Mouse (Mus musculus) embryonic facial prominence, embryonic 13.5 days (tissue): ENCODE results near the gene Mier3. TPM values are rescaled to one million over a fixed set of nuclear protein-coding genes. Genes with fewer than 3 reads are reported as not detected.

ENCODE experiments used
- ATAC-seq: fragments of 200-750 bp; cut with Nextera tagmentation; 2 replicates; pipeline ENCODE4 v1.8.0; 2017; ENCODE audit warnings: low read depth; ENCODE audit not compliant: insufficient number of reproducible peaks, insufficient read depth, low FRiP score, low TSS enrichment
- H3K27ac ChIP-seq: fragments of 300-500 bp; sonication (generic); 2 replicates; pipeline ENCODE4 v1.5.1; 2015; ENCODE audit warnings: moderate library complexity, mild to moderate bottlenecking, inconsistent platforms
- H3K27me3 ChIP-seq: fragments of 300-500 bp; sonication (generic); 2 replicates; pipeline ENCODE4 v1.6.1; 2015; ENCODE audit warnings: mild to moderate bottlenecking, inconsistent platforms
- H3K36me3 ChIP-seq: fragments of 300-500 bp; sonication (generic); 2 replicates; pipeline ENCODE4 v1.6.1; 2015; ENCODE audit warnings: mild to moderate bottlenecking, inconsistent platforms
- H3K4me1 ChIP-seq: fragments of 300-500 bp; sonication (generic); 2 replicates; pipeline ENCODE4 v1.6.1; 2015; ENCODE audit warnings: inconsistent platforms
- H3K4me2 ChIP-seq: fragments of 300-500 bp; sonication (generic); 2 replicates; pipeline ENCODE4 v1.6.1; 2015; ENCODE audit warnings: moderate library complexity, mild to moderate bottlenecking, inconsistent platforms
- H3K4me3 ChIP-seq: fragments of 300-500 bp; sonication (generic); 2 replicates; pipeline ENCODE4 v1.5.1; 2015; ENCODE audit warnings: mild to moderate bottlenecking, inconsistent platforms
- H3K9ac ChIP-seq: fragments of 300-500 bp; sonication (generic); 2 replicates; pipeline ENCODE4 v1.6.1; 2015; ENCODE audit warnings: mild to moderate bottlenecking, inconsistent platforms
- H3K9me3 ChIP-seq: fragments of 300-500 bp; sonication (generic); 2 replicates; pipeline ENCODE4 v1.6.1; 2016; ENCODE audit warnings: inconsistent platforms
- WGBS: fragments of 180-500 bp; shearing (Covaris S2); methylation state at CpG from one replicate; pipeline ENCODE4 v1.1.7; 2015; ENCODE audit warnings: mixed read lengths; 5-methylcytosine and 5-hydroxymethylcytosine counted together
- polyA plus RNA-seq: library from polyadenylated mRNA; unstranded; fragments of >200 nt; fragmentation: Nextera tagmentation; extraction: Ambion mirVana; gene quantifications from 2 replicates; pipeline ENCODE4 v1.2.1, GENCODE M21; 2015

Mier3 gene
- 22.9 and 29.7 TPM in 2 replicates for polyA plus RNA-seq

DNA sequence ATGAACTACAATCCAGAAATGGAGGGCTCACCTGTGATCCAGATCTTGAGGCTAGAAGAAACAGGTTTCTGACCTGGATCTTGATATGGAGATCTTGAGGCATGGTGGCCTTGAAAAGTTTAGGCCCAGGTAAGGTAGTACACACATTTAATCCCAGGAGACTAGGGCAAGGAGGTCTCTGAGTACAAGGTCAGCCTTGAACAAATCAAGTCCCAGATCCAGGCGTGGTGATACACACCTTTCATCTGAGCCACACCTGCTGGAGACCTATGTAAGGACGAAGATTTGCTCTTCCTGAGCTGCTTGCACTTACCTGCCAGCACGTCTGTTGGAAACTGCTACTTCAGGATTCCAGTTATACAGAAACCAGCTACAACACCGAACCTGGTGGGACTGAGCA is at the start of gene Mier3:
Gene Mier3 (plus strand): TSS at position 301 of the 400 bp plus-strand sequence.
- Histone ChIP-seq H3K27me3 (0 out of 2 replicates have a peak, but pooled peaks cover 4% of the 10 kb centered on the region), H3K9ac (no peak within 1 kb of the TSS), H3K4me3 (no peak within 1 kb of the TSS), H3K4me2 (no peak within 1 kb of the TSS), H3K27ac (no peak within 1 kb of the TSS), H3K4me1 (0 out of 2 replicates have a peak, but pooled peaks cover 3% of the 10 kb centered on the region), H3K36me3 (no peaks in the 10 kb centered on the region), H3K9me3 (no peaks in the 10 kb centered on the region)
- ATAC-seq = no peak
- 85% methylated on average over 4 of the region's 4 CpGs for WGBS

DNA sequence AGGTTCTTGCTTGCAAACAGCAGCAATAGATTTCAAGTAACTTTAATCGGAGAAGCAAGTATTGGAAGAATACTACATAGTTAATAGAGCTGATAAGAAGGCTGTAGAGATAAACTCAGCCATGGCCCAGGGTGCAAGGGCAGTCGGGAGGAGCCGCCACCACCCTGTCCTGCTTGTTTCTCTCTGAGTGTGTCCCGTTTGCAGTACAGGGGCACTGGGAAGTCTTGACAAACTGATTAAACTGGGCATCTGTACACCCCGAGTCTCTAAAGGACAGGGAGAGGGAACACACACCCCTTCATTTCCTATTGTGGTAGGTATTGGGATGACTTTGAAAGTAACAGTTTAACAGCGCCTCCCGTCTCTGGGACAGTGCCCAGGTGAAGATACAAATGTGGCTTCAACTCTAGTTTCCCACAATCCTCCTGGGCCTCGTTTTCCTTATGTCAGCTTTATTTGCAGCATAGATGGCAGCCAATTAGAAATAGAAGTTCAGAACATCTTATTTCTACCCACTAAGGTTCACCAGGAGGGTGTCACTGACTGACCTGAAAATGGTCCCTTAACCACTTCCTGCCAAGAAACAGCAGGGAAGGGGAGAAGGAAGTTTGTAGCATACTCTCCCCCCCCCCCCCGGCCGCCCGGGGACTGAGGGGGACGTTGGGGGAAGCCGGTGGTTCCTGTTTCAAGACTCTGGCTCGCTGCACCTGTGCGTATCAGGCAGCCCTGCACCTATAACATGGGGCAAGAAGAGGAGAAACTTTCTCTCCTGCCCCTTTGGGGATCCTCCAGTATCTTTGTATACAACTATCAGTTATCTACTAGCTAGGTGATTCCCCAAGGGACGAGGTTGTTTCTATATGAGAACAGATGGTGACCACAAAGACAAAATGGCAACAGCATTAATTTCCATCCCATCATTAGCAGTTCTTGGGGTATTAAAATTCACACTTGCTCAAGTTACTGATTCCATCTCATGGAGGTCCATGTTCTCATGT is 46.3 kb upstream of the Mier3 start:
- WGBS = 81% methylated on average over 15 of the region's 16 CpGs
- no peak for ATAC-seq
- H3K4me3 ChIP-seq = no peak overlapping the region
- peaks cover 5% of the 10 kb centered on the region; the same call in 1 of the 2 replicates for H3K9me3 ChIP-seq
- no peaks in the 10 kb centered on the region for H3K27me3 ChIP-seq
- no peaks in the 10 kb centered on the region for H3K36me3 ChIP-seq
- H3K27ac ChIP-seq = no peak overlapping the region
- H3K9ac ChIP-seq = no peak overlapping the region
- H3K4me1 ChIP-seq = no peaks in the 10 kb centered on the region
- H3K4me2 ChIP-seq = no peak overlapping the region

DNA sequence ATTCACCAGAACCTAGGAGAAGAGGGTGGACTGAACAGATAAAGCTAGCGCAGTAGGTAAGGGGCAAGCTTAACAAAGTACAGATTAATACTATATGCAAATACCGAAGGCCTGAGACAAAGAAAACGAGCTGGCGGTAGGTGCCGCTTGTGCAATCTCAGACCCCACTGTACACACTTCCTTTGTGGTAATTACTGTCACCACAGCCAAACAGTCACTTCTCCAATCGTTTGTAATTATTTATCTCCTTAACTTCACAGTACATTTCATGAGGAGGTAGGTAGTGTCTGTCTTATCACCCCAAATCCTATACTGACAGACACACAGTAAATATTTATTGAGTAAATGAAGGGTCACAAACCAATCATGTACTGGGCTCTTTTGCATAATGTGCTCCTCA is 40.5 kb upstream of the Mier3 start:
- H3K9ac ChIP-seq = no peak overlapping the region
- 88% methylated on average over 6 of the region's 6 CpGs for WGBS
- H3K4me2 ChIP-seq = no peak overlapping the region
- no peak overlapping the region for H3K27ac ChIP-seq
- H3K4me1 ChIP-seq = no peaks in the 10 kb centered on the region
- H3K36me3 ChIP-seq = no peaks in the 10 kb centered on the region
- no peak for ATAC-seq
- H3K4me3 ChIP-seq = no peak overlapping the region
- no peaks in the 10 kb centered on the region for H3K27me3 ChIP-seq
- H3K9me3 ChIP-seq = peaks cover 5% of the 10 kb centered on the region; the same call in 1 of the 2 replicates

DNA sequence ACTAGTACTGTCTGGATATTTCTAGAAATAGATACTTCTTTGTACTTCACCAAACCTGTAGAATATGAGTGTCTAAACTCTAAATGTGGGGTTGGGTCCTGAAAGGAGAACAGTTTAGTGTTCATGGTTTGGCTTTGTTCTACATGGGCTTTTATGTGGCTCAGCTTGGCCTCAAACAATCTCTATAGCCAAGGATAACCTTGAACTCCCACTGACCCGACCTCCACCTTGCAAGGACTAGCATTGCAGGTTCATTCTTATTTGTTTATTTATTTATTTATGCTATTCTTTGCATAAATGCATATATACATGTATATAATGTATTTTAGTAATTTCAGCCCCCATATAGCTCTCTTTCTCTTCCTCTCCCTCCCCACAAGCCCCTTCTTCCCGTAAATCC is 37.1 kb upstream of the Mier3 start:
- no peak overlapping the region for H3K4me2 ChIP-seq
- no peaks in the 10 kb centered on the region for H3K36me3 ChIP-seq
- H3K27me3 ChIP-seq = no peaks in the 10 kb centered on the region
- no peak for ATAC-seq
- no peaks in the 10 kb centered on the region for H3K9me3 ChIP-seq
- H3K4me1 ChIP-seq = no peaks in the 10 kb centered on the region
- no peak overlapping the region for H3K4me3 ChIP-seq
- 60% methylated on average over 2 of the region's 2 CpGs for WGBS
- H3K27ac ChIP-seq = no peak overlapping the region
- no peak overlapping the region for H3K9ac ChIP-seq

DNA sequence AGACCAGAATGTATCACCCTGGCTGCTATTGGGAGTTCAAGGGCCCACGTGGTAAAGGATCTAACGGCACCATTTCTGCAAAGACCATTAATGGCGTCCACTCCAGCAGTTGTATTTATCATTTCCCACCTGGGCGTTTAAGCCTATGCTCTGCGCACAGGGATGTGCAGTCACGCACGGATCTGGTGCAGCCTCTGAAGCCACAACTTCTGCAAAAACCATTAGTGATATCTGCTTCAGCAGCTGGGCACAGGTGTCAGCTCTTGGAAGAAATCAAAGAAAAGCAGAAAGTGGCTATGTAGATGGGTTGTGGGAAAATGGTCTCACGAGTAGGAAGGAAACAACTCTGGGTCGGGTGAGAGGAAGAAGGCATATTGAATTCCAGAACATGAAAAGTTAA is 34.6 kb upstream of the Mier3 start:
- no peak overlapping the region for H3K27ac ChIP-seq
- H3K36me3 ChIP-seq = no peaks in the 10 kb centered on the region
- H3K9me3 ChIP-seq = no peaks in the 10 kb centered on the region
- no peak overlapping the region for H3K9ac ChIP-seq
- H3K27me3 ChIP-seq = no peaks in the 10 kb centered on the region
- 88% methylated on average over 9 of the region's 9 CpGs for WGBS
- ATAC-seq = no peak
- H3K4me3 ChIP-seq = no peak overlapping the region
- no peaks in the 10 kb centered on the region for H3K4me1 ChIP-seq
- H3K4me2 ChIP-seq = no peak overlapping the region

DNA sequence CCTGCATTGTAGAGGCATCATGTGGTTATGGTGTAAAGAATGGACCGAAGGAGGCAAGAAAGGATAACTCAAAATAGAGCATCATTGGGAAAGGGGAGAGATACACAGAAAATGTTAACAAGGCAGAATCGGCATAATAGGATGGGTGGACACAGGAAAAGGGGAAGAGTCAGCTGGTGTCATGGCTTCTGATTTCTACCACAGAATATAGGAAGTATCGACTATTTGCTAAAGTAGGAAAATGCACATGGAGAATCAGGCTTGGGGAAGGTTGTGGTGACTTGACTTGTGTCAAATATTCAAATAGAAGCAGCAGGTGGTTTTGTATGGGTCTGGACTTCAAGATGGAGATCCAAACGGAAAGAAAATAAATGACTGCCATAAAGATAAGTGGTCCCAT is 33.5 kb upstream of the Mier3 start:
- ATAC-seq = no peak
- 88% methylated on average over 4 of the region's 4 CpGs for WGBS
- no peak overlapping the region for H3K9ac ChIP-seq
- no peak overlapping the region for H3K4me2 ChIP-seq
- H3K4me3 ChIP-seq = no peak overlapping the region
- H3K27me3 ChIP-seq = no peaks in the 10 kb centered on the region
- H3K9me3 ChIP-seq = no peaks in the 10 kb centered on the region
- no peak overlapping the region for H3K27ac ChIP-seq
- H3K36me3 ChIP-seq = no peaks in the 10 kb centered on the region
- H3K4me1 ChIP-seq = no peaks in the 10 kb centered on the region

DNA sequence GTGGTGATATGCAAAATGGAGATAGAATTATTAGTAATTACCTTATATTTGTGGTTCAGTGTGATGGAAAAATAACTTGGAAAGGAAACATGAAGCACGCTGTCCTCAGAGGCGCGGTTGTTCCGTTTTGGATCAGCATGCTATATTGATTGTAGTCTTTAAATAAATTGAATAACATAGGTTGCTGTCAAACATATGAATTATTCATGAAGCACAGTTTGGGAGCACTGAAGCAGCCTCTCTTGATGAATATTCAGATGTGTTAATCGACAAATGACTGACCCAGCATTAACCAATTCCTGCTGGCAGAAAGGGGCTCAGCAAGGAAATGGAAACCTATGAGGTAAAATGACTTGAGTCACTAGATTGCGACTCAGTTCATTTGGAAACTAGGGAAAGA is 29.8 kb upstream of the Mier3 start:
- no peak for ATAC-seq
- no peak overlapping the region for H3K4me3 ChIP-seq
- H3K27ac ChIP-seq = no peak overlapping the region
- H3K4me1 ChIP-seq = no peaks in the 10 kb centered on the region
- no peaks in the 10 kb centered on the region for H3K36me3 ChIP-seq
- H3K9ac ChIP-seq = no peak overlapping the region
- no peak overlapping the region for H3K4me2 ChIP-seq
- H3K9me3 ChIP-seq = no peaks in the 10 kb centered on the region
- 70% methylated on average over 6 of the region's 6 CpGs for WGBS
- H3K27me3 ChIP-seq = no peaks in the 10 kb centered on the region

DNA sequence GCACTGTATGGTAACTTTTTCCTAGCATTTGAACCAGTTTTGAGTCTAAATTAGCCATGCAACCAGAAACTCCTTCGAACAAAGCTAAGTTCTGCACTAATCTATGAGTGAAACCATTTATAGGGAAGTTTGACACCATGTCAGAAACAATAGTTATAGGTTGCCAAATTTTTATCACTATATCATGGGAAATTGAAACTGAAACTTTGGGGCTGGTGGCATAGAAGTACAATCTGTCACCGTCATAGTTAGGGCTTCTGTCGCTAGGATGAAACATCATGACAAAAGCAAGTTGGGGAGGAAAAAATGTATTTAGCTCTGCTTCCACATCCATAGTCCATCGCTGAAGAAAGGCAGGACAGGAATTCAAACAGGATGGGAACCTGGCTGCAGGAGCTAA is 25.5 kb upstream of the Mier3 start:
- WGBS = 86% methylated on average over 4 of the region's 4 CpGs
- Histone ChIP-seq H3K4me1 (peaks cover 15% of the 10 kb centered on the region), H3K27ac (no peak overlapping the region), H3K36me3 (no peaks in the 10 kb centered on the region), H3K9ac (no peak overlapping the region), H3K4me2 (no peak overlapping the region), H3K9me3 (no peaks in the 10 kb centered on the region), H3K4me3 (no peak overlapping the region), H3K27me3 (no peaks in the 10 kb centered on the region)
- no peak for ATAC-seq

DNA sequence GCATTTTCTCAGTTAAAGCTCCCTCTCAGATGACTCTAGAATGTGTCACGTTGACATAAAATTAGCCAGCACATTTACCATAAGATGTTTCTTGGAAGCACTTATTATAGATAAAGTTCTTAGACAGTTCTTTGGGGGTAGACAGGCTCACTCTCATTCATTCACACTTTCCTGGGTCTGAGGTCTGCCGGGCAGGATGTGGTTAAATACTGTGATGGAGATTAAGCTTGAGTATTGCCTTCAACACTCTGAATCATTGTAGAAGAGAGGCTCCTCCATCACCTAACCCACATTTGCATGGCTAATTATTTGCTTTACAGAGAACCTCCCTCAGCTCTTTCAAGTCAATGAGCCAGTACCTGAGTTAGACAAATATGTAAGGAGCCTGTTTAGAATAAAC is 24.9 kb upstream of the Mier3 start:
- no peaks in the 10 kb centered on the region for H3K27me3 ChIP-seq
- H3K36me3 ChIP-seq = no peaks in the 10 kb centered on the region
- no peak overlapping the region for H3K4me3 ChIP-seq
- no peak overlapping the region for H3K4me2 ChIP-seq
- no peak overlapping the region for H3K27ac ChIP-seq
- H3K9me3 ChIP-seq = no peaks in the 10 kb centered on the region
- peaks cover 15% of the 10 kb centered on the region for H3K4me1 ChIP-seq
- ATAC-seq = no peak
- WGBS = 90% methylated on average over 2 of the region's 2 CpGs
- no peak overlapping the region for H3K9ac ChIP-seq

DNA sequence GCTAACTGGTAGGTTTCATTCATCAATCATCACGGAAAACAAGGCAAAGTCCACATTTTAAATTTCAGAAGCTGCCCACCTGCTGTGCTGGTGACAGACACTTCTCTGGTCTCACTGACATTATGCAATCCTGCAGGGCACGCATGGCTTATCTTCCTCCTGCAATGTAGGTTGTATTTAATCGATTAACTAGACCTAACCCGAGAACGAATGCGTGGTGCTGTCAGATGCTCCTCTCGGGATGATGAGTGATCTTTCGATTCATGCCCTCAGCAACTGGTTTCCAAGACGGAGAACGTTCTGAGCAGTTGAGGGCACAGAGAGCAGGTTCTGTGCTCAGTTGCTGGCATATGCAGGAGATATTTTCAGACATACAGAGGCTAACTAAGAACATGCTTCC is 24.5 kb upstream of the Mier3 start:
- Histone ChIP-seq H3K4me1 (peaks cover 15% of the 10 kb centered on the region), H3K4me2 (no peak overlapping the region), H3K27me3 (no peaks in the 10 kb centered on the region), H3K27ac (no peak overlapping the region), H3K9me3 (no peaks in the 10 kb centered on the region), H3K9ac (no peak overlapping the region), H3K36me3 (no peaks in the 10 kb centered on the region), H3K4me3 (no peak overlapping the region)
- no peak for ATAC-seq
- 83% methylated on average over 10 of the region's 10 CpGs for WGBS

DNA sequence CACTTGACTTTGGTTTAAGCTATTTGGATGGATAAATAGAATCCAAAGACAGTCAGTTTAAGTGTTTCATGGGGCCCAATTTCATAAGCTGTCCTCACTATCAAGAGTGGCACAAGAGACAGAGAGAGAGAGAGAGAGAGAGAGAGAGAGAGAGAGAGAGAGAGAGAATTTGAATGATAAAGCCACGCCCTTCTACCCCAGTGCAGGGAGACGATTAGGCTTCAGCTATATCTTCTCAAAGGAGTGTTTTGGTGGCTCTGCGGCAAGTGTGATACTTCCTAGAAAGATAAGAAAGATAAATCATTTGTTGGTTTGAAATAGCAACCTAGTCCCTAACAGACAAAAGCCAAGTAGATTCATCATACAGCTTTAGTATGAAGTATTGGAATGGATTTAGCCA is 24.0 kb upstream of the Mier3 start:
- no peak for ATAC-seq

More for the DNA sequence above, 24.0 kb upstream of the Mier3 start:
- no peak overlapping the region for H3K27ac ChIP-seq
- no peaks in the 10 kb centered on the region for H3K9me3 ChIP-seq
- H3K4me3 ChIP-seq = no peak overlapping the region
- H3K4me1 ChIP-seq = peaks cover 15% of the 10 kb centered on the region
- 85% methylated on average over 3 of the region's 3 CpGs for WGBS
- H3K4me2 ChIP-seq = no peak overlapping the region
- no peaks in the 10 kb centered on the region for H3K27me3 ChIP-seq
- no peaks in the 10 kb centered on the region for H3K36me3 ChIP-seq
- H3K9ac ChIP-seq = no peak overlapping the region
